Mouse (Mus musculus): Measurements from ENCODE around the gene Alg9. TPM values are rescaled to one million over a fixed set of nuclear protein-coding genes. Genes with fewer than 3 reads are reported as not detected.

Gene Alg9
- polyA plus RNA-seq, 1 experiment from 2014 or later, result 27.5 TPM

DNA sequence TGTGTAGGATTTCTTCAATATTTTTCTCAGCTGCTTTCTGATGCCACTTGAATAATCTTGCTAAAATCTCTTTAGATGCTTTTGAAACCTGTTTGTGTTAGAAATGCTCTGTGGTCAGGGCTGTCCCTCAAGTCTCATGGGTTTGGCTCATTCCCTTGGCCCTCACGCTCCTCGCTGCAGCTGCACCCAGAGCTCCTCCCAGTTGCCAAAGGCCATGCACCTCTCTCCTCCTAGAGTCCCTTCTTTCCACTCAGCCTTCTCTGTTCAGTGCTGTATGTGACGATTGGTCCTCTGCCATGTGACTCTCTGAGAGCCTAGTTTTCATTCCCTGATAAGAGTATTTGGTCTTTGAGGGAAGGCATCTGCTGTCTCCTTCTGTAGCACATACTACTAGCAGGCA lies 102.6 kb downstream of the Alg9 start:
- POLR2A ChIA-PET, result no interaction called here
- DNase-seq (ENCODE audit: low read depth, low spot score), result no peak
- no peaks in the 10 kb centered on the region for H3K27me3 ChIP-seq
- no peak for ATAC-seq
- in situ Hi-C loops (cut with MboI; ENCODE audit: low pct_unique_long_range_greater_than_20kb), result no loop called here
- CTCF ChIA-PET, result no interaction called here
- no peak for TF ChIP-seq CTCF (IDR thresholded peaks at IDR 0.05)

DNA sequence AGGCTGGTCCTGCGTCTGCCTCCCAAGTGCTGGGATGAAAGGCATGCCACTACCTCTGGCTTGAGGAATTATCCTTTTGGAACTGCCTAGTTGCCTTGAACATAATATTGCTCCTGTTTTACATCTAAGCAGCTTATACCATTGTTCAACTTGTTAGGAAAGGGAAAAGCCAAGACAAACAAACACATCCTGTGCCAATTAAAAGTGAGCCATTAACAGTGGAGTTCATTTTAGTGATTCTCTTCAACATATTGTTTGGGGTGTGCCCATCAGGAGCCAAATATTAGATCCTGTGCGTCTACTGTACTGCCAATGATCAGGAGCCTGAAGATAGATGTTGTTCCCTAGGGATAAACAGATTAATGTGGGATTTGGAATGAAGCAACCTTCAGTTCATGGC lies 107.4 kb downstream of the Alg9 start:
- no peak for DNase-seq (ENCODE audit: low read depth, low spot score)
- no peaks in the 10 kb centered on the region for H3K27me3 ChIP-seq
- TF ChIP-seq CTCF (IDR thresholded peaks at IDR 0.05), result no peak
- in situ Hi-C loops (cut with MboI; ENCODE audit: low pct_unique_long_range_greater_than_20kb), result no loop called here
- ChIA-PET CTCF (no interaction called here), POLR2A (interaction anchor here (0.6 kb wide), 1 partner anchor 377 kb away, joined by 5 read pairs; no protein-coding TSS in a partner anchor)
- ATAC-seq, result no peak

DNA sequence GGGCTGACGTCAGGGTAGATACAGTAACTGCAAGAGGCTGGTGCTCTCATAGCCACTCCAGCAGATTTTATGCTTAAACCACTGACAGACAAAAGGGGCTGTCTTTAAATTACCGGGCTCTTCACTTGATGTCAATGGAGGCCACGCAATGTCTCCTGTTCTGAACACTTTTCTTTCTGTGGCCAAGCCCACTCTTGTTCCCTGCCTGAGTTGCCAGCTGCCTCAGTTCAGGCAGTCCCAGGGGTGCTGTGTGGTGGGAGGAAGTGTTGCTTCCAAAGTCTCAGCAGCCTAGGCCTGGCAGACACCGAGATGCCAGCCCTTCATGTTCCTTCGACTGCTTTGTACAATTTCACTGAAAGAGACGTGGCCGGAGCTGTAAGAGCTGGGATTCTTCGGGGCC lies 109.3 kb downstream of the Alg9 start:
- no peaks in the 10 kb centered on the region for H3K27me3 ChIP-seq
- in situ Hi-C loops (cut with MboI; ENCODE audit: low pct_unique_long_range_greater_than_20kb), result no loop called here
- ChIA-PET CTCF (interaction anchor here (1.1 to 2.8 kb wide), 3 partner anchors 13 to 19 kb away, joined by 3 to 11 read pairs (median 3); no protein-coding TSS in a partner anchor), POLR2A (no interaction called here)
- no peak for TF ChIP-seq CTCF (IDR thresholded peaks at IDR 0.05)
- ATAC-seq (no peak), DNase-seq (ENCODE audit: low read depth, low spot score) (no peak)

DNA sequence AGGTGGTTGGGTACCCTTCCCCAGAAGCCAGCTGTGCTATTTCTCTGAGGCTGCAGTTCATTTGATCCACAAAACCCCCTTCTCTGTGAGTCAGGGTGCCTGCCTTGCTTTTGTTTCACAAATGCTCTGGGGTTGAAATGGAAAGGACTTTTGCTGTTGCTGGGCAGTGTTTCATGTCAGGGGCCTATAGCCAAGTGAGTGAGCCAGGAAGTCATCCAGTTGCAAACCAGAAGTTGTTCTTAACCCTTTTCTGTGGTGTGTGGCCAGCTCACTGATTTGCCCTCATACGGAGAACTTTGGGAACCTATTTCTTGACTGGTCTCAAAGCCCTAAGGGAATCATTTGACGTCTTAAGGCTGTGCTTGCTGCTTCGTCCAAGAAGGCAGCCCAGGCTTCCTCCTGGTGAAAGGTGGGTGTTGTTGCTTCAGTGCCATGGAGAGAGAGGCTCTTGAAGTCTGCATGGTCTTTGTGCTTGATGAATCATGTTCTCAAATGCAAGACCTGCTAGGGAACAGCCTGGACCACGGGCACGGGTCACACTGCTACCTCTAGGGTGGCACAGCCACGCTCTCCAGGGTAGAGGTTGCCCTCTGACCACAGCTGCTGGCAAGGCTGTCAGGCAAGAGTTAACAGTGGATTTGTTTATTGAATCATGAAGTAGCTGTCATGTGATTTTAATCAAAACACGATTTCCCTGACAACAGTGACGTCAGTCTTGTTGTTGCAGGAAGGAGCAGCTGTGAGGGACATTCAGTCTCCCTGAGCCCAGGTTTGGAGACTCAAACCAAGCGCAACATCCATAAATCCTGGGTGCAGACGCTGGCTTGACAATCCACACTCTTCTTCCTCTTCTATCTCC lies 110.2 kb downstream of the Alg9 start:
- CTCF ChIA-PET, result interaction anchor here (1.1 to 2.8 kb wide), 5 partner anchors 12 to 36 kb away, joined by 3 to 11 read pairs (median 3); no protein-coding TSS in a partner anchor
- ATAC-seq, result peak; percentile 18
- POLR2A ChIA-PET, result interaction anchor here (0.9 kb wide), 1 partner anchor 12 kb away, joined by 3 read pairs; no protein-coding TSS in a partner anchor
- in situ Hi-C loops (cut with MboI; ENCODE audit: low pct_unique_long_range_greater_than_20kb), result no loop called here
- peak; percentile 68 for DNase-seq (ENCODE audit: low read depth, low spot score)
- TF ChIP-seq CTCF (IDR thresholded peaks at IDR 0.05), result no peak
- H3K27me3 ChIP-seq, result no peaks in the 10 kb centered on the region

DNA sequence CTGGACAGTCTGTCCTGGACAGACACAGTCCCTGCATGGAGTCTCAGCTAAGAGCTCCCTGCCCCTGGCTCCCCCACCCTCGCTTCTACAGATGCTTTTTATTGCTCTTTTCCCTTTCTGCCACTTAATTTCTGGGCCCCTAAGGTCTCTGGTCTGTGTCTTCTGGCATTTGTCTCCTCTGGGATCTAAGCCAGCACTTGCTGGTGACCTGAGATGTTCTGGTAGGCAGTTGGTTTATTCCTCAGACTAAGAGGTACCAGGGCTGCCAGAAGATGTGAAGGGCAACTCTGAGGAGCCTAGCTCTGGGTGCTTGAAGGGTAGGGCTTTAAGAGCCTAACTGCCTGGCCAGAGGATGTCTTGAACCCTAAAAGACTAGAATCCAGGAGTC lies 110.8 kb downstream of the Alg9 start:
- ChIA-PET CTCF (interaction anchor here (1.1 to 2.8 kb wide), 3 partner anchors 14 to 36 kb away, joined by 3 to 11 read pairs (median 4); no protein-coding TSS in a partner anchor), POLR2A (interaction anchor here (0.9 kb wide), 1 partner anchor 12 kb away, joined by 3 read pairs; no protein-coding TSS in a partner anchor)
- DNase-seq (ENCODE audit: low read depth, low spot score), result no peak
- no peaks in the 10 kb centered on the region for H3K27me3 ChIP-seq
- ATAC-seq, result no peak
- no peak for TF ChIP-seq CTCF (IDR thresholded peaks at IDR 0.05)
- in situ Hi-C loops (cut with MboI; ENCODE audit: low pct_unique_long_range_greater_than_20kb), result no loop called here

DNA sequence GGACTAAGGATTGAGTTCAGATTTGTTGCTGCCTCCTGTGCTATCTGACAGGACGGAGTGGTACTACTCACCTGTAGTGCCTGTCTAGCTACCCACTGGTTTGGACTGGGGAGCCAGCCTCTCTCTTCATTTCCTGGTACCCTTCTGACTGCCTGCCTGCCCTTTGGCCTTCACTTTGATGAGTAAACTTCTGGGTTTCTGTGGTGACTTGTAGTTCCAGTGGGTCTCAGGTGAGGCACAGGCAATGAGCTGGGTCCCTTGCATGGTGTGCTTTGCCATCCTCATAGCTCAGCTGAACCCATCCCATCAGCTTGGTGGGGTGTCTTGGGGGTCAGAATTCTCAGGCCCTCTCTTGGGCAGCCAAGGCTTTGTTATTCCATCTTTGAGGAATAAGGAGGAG lies 112.1 kb downstream of the Alg9 start:
- no peak for TF ChIP-seq CTCF (IDR thresholded peaks at IDR 0.05)
- ChIA-PET CTCF (interaction anchor here (1.0 to 1.8 kb wide), 3 partner anchors 13 to 121 kb away, joined by 3 to 8 read pairs (median 3); no protein-coding TSS in a partner anchor), POLR2A (interaction anchor here (1.0 to 1.4 kb wide), 3 partner anchors 19 to 29 kb away, joined by 3 read pairs; no protein-coding TSS in a partner anchor)
- H3K27me3 ChIP-seq, result no peaks in the 10 kb centered on the region
- DNase-seq (ENCODE audit: low read depth, low spot score) (no peak), ATAC-seq (no peak)
- in situ Hi-C loops (cut with MboI; ENCODE audit: low pct_unique_long_range_greater_than_20kb), result no loop called here

DNA sequence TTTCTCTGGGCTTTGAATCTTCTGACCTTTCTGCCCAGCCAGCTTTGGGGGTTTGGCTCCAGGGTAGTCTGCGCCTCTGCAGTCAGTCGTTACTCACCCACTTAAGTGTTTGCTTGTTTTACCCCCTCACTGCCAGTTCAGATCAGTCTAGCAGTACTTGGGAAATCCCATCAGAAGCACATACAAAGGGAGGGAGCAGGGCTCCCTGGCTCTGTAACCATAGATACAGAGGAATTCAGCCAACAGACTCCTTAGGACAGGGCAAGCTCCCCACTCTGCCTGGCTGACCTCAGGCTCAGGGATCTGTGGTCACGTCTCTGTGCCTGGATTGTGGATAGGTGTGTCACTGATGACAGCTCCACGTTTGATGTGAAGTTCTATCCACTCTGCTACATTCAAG lies 112.5 kb downstream of the Alg9 start:
- peak; percentile 80 for ATAC-seq
- CTCF ChIA-PET, result interaction anchor here (1.0 to 1.8 kb wide), 3 partner anchors 12 to 121 kb away, joined by 3 to 8 read pairs (median 3); no protein-coding TSS in a partner anchor
- no peaks in the 10 kb centered on the region for H3K27me3 ChIP-seq
- in situ Hi-C loops (cut with MboI; ENCODE audit: low pct_unique_long_range_greater_than_20kb), result no loop called here
- POLR2A ChIA-PET, result interaction anchor here (1.0 to 1.4 kb wide), 3 partner anchors 20 to 30 kb away, joined by 3 read pairs; no protein-coding TSS in a partner anchor
- no peak for TF ChIP-seq CTCF (IDR thresholded peaks at IDR 0.05)
- peak; percentile 94 for DNase-seq (ENCODE audit: low read depth, low spot score)

DNA sequence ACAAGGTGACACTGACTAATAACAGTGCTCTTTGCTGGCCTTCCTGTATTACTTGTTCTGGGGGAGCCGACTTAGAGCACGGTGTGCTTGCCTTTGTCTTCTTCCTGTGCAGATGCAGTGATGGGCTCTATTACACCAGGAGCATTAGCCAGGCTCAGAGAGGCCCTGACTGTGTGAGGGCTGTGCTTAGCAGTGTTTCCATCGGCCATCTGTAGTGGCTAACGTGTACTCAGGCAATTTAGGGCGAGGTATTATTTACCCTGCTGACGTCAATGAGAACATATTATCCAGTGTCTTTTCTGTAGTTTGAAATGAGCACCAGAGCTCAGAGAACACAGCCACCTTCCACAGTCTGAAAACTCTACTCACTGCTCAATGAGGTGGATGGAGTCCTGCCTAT lies 114.4 kb downstream of the Alg9 start:
- DNase-seq (ENCODE audit: low read depth, low spot score) (no peak), ATAC-seq (no peak)
- H3K27me3 ChIP-seq, result no peaks in the 10 kb centered on the region
- in situ Hi-C loops (cut with MboI; ENCODE audit: low pct_unique_long_range_greater_than_20kb), result no loop called here
- ChIA-PET POLR2A (no interaction called here), CTCF (interaction anchor here (2.1 kb wide), 1 partner anchor 9 kb away, joined by 7 read pairs; no protein-coding TSS in a partner anchor)
- TF ChIP-seq CTCF (IDR thresholded peaks at IDR 0.05), result no peak

DNA sequence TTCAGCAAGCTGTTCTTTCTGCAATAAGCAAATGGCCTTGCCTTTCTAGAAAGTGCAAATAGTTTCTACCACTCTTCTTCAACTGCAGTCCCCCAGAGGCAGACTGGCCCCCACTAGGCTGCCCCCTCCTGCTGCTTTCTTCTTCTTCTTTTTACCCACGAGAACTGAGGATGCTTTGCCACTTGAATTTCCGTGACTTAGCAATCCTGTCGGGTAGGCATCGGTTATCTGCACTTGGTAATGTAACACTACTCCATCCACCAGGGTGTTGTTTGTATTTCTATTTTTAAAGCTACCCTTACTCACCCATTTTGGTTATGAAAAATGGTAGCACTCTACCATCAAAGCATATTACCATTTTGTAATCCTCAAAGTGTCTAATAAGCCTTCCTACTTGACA lies 115.1 kb downstream of the Alg9 start:
- no peaks in the 10 kb centered on the region for H3K27me3 ChIP-seq
- in situ Hi-C loops (cut with MboI; ENCODE audit: low pct_unique_long_range_greater_than_20kb), result no loop called here
- ATAC-seq, result no peak
- no peak for TF ChIP-seq CTCF (IDR thresholded peaks at IDR 0.05)
- ChIA-PET CTCF (interaction anchor here (2.1 kb wide), 1 partner anchor 8 kb away, joined by 7 read pairs; no protein-coding TSS in a partner anchor), POLR2A (no interaction called here)
- no peak for DNase-seq (ENCODE audit: low read depth, low spot score)

DNA sequence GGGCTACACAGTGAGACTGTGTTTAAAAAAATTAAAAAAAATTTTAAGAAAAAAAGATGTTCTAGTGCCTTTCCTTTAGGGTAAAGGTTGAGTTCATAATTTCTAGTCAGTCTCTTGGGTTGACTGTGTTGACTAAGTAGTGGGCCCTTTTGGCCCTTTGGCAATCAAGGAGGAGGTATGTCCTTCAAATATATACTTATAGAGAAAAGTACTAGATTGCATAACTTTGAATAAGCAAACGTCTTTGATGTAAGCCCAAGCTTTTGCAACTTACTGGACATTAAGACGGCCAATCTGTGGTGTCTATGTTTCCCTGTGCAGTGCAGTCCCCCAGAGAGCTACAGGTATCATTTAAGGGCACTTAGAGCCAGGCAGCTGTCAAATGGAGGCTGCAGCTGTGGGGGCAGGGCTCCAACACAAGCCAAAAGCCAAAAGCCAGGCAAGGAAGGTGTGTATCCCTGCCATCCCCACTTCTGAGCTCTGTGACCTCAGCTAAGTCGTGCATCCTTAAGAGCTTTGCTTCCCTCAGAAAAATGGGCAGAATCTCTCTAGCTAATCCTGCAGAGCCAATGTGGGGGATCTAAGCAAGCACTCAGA lies 115.8 kb downstream of the Alg9 start:
- no peak for TF ChIP-seq CTCF (IDR thresholded peaks at IDR 0.05)
- in situ Hi-C loops (cut with MboI; ENCODE audit: low pct_unique_long_range_greater_than_20kb), result no loop called here
- no peaks in the 10 kb centered on the region for H3K27me3 ChIP-seq
- no peak for DNase-seq (ENCODE audit: low read depth, low spot score)
- POLR2A ChIA-PET, result interaction anchor here (1.1 kb wide), 1 partner anchor 14 kb away, joined by 3 read pairs; no protein-coding TSS in a partner anchor
- CTCF ChIA-PET, result interaction anchor here (2.1 kb wide), 1 partner anchor 8 kb away, joined by 7 read pairs; no protein-coding TSS in a partner anchor
- ATAC-seq, result no peak

Other genes with a start within 250 kb of the Alg9 start
- 65.9 TPM for gene Pts, start 246.3 kb upstream of the Alg9 start, polyA plus RNA-seq (2021)
- gene Il18, start 220.2 kb upstream of the Alg9 start, polyA plus RNA-seq (2021), result 3.6 TPM
- gene Bco2, start 219.8 kb upstream of the Alg9 start, polyA plus RNA-seq (2021), result 0.22 TPM
- not detected for gene Tex12, start 213.7 kb upstream of the Alg9 start, polyA plus RNA-seq (2021)
- 418 TPM for gene Sdhd, start 171.2 kb upstream of the Alg9 start, polyA plus RNA-seq (2021)
- 247 TPM for gene Timm8b, start 171.1 kb upstream of the Alg9 start, polyA plus RNA-seq (2021)
- gene Pih1d2, start 157.7 kb upstream of the Alg9 start, polyA plus RNA-seq (2021), result 8.2 TPM
- gene Nkapd1, start 157.6 kb upstream of the Alg9 start, polyA plus RNA-seq (2021), result 25.4 TPM
- gene Dlat, start 115.2 kb upstream of the Alg9 start, polyA plus RNA-seq (2021), result 134 TPM
- 14.6 TPM for gene Dixdc1, start 35.5 kb upstream of the Alg9 start, polyA plus RNA-seq (2021)
- 33.1 TPM for gene 2310030G06Rik, start 28.5 kb upstream of the Alg9 start, polyA plus RNA-seq (2021)
- gene Cryab, start 23.7 kb upstream of the Alg9 start, polyA plus RNA-seq (2021), result 1,544 TPM
- 12.9 TPM for gene Hspb2, start 22.7 kb upstream of the Alg9 start, polyA plus RNA-seq (2021)
- 6.5 TPM for gene Fdxacb1, start 6.8 kb upstream of the Alg9 start, polyA plus RNA-seq (2021)
- gene 1110032A03Rik, start 501 bp downstream of the Alg9 start, polyA plus RNA-seq (2021), result 28.6 TPM
- gene Ppp2r1b, start 70.3 kb downstream of the Alg9 start, polyA plus RNA-seq (2021), result 34.9 TPM
- gene Sik2, start 234.1 kb downstream of the Alg9 start, polyA plus RNA-seq (2021), result 17.3 TPM